Mouse (Mus musculus): ENCODE measurements around the gene Rexo5. TPM values are rescaled to one million over a fixed set of nuclear protein-coding genes. Genes with fewer than 3 reads are reported as not detected.
A peak's percentile ranks its signal among the peaks of the same experiment; 100 is the strongest.

The Rexo5 gene
- polyA plus RNA-seq, 2 experiments = 6.8 to 14.6 TPM

GRCm38 (mm10) chr7:119769895-119770294 is 23.9 kb upstream of the Rexo5 start:
- no peak overlapping the region for H3K27ac ChIP-seq
- WGBS (ENCODE audit: insufficient replicate concordance) = 78% methylated on average over 8 of the region's 8 CpGs

DNA sequence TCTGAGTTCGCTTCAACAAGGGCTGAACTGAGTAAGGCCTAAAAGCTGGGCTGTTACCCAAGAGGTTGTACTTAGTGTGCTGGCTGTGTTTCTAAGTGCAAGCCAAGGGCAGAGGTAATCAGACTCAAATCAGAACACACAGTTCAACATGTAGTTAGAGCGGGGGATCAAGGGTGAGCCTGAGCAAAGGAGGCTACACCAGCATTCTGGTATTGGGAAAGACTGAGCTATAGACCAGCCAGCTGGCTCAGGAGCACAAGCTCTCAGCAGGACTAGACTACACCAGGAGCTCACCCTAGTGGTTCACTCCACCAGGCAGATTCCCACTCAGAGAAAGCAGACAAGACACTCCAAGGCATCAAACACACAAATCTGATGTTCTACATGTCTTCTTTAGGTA is 10.4 kb upstream of the Rexo5 start:
- Histone ChIP-seq H3K27ac (no peak overlapping the region), H3K9ac (replicated peaks) (no peak overlapping the region), H3K36me3 (replicated peaks; ENCODE audit: control insufficient read depth, insufficient read depth, low read depth) (peaks cover 21% of the 10 kb centered on the region), H3K27me3 (ENCODE audit: control insufficient read depth, insufficient read depth, low read length) (no peaks in the 10 kb centered on the region), H3K4me3 (ENCODE audit: insufficient read depth in 1 of 2, low read depth in 2 of 2, low read length in 2 of 2) (no peak overlapping the region), H3K4me2 (ENCODE audit: low read depth) (no peak overlapping the region), H3K9me3 (ENCODE audit: control insufficient read depth, low read length) (no peaks in the 10 kb centered on the region), H3K4me1 (replicated peaks; ENCODE audit: control insufficient read depth in 2 of 2, insufficient read depth in 2 of 2, low read length in 1 of 2) (peaks cover 3 to 14% of the 10 kb centered on the region in 2 experiments; a peak in 3 of 4 replicates)
- TF ChIP-seq CTCF (IDR thresholded peaks at IDR 0.05; ENCODE audit: low read depth) (peak; percentile 21; the same call in 1 of the 2 replicates), EP300 (IDR thresholded peaks at IDR 0.05; ENCODE audit: low read depth) (no peak)
- DNase-seq (ENCODE audit: low read depth in 3 of 3, low spot score in 3 of 3) = no peak
- 83% methylated on average over 2 of the region's 2 CpGs for WGBS (ENCODE audit: insufficient replicate concordance)
- ATAC-seq (ENCODE audit: insufficient read depth) = peak; percentile 14; the same call in 1 of the 2 replicates

More at GRCm38 (mm10) chr7:119769895-119770294, 23.9 kb upstream of the Rexo5 start:
- Histone ChIP-seq H3K36me3 (replicated peaks; ENCODE audit: control insufficient read depth, insufficient read depth, low read depth) (no peaks in the 10 kb centered on the region), H3K9me3 (ENCODE audit: control insufficient read depth, low read length) (no peaks in the 10 kb centered on the region), H3K27me3 (ENCODE audit: control insufficient read depth, insufficient read depth, low read length) (no peaks in the 10 kb centered on the region), H3K4me2 (ENCODE audit: low read depth) (no peak overlapping the region), H3K4me3 (ENCODE audit: insufficient read depth in 1 of 2, low read depth in 2 of 2, low read length in 2 of 2) (no peak overlapping the region), H3K4me1 (replicated peaks; ENCODE audit: control insufficient read depth in 2 of 2, insufficient read depth in 2 of 2, low read length in 1 of 2) (no peaks in the 10 kb centered on the region), H3K9ac (replicated peaks) (no peak overlapping the region)
- TF ChIP-seq EP300 (IDR thresholded peaks at IDR 0.05; ENCODE audit: low read depth) (no peak), CTCF (IDR thresholded peaks at IDR 0.05; ENCODE audit: low read depth) (no peak)
- ATAC-seq (ENCODE audit: insufficient read depth) (no peak), DNase-seq (ENCODE audit: low read depth in 3 of 3, low spot score in 3 of 3) (no peak)

DNA sequence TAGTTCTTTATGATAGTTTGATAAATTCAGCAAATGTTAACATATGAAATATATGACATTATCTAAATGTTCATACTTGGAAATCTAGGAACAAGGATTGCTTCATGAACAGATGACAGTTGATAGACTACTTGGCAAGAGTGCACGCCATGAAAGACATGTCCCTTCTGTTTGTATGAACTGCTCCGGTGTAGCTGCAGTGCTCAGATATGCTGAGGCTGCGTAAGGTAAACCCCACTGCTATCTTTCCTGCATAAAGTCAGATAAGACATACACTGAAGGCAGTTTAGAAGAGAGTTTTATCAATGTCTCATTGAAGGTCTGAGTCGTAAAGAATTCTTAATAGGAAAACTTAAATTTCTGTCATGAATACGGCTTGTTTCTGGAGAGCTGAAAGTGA is 8.9 kb upstream of the Rexo5 start:
- DNase-seq (ENCODE audit: low read depth in 3 of 3, low spot score in 3 of 3) (peak; percentile 64 to 71 (median 68)), ATAC-seq (ENCODE audit: insufficient read depth) (peak; percentile 97)
- Histone ChIP-seq H3K27me3 (ENCODE audit: control insufficient read depth, insufficient read depth, low read length) (no peaks in the 10 kb centered on the region), H3K4me2 (ENCODE audit: low read depth) (peak overlapping the region; percentile 46), H3K9me3 (ENCODE audit: control insufficient read depth, low read length) (no peaks in the 10 kb centered on the region), H3K4me3 (ENCODE audit: insufficient read depth in 1 of 2, low read depth in 2 of 2, low read length in 2 of 2) (no peak overlapping the region), H3K9ac (replicated peaks) (peak overlapping the region; percentile 13; the same call in 1 of the 2 replicates), H3K4me1 (replicated peaks; ENCODE audit: control insufficient read depth in 2 of 2, insufficient read depth in 2 of 2, low read length in 1 of 2) (peaks cover 3 to 14% of the 10 kb centered on the region in 2 experiments; a peak in 3 of 4 replicates), H3K27ac (peak overlapping the region; percentile 56), H3K36me3 (replicated peaks; ENCODE audit: control insufficient read depth, insufficient read depth, low read depth) (peaks cover 30% of the 10 kb centered on the region)
- no peak for TF ChIP-seq CTCF (IDR thresholded peaks at IDR 0.05; ENCODE audit: low read depth)
- peak; percentile 95 for TF ChIP-seq EP300 (IDR thresholded peaks at IDR 0.05; ENCODE audit: low read depth)
- WGBS (ENCODE audit: insufficient replicate concordance) = 20% methylated on average over 5 of the region's 5 CpGs

DNA sequence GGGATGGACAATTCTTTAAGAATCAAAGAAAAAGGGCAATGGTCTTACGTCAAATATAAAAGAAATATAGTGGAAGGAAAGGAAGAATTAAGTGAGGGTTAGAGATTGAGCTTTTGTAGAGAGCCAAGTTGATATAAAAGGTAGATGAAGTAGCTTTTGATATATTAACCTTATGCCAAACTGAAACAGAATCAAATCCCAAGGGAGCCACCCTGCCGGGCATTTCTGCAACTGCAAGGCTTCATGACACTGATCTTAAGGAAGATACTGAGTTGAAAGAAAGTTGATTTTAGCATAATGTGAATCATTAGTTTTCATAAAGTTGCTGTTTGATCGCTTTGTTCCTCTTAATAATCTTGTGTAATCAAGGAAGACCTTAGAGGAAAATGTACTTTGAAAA is 4.8 kb upstream of the Rexo5 start:
- peaks cover 3 to 16% of the 10 kb centered on the region in 2 experiments; a peak in 3 of 4 replicates for H3K4me1 ChIP-seq (replicated peaks; ENCODE audit: control insufficient read depth in 2 of 2, insufficient read depth in 2 of 2, low read length in 1 of 2)
- no peak overlapping the region for H3K4me2 ChIP-seq (ENCODE audit: low read depth)
- no peak for ATAC-seq (ENCODE audit: insufficient read depth)
- peaks cover 35% of the 10 kb centered on the region for H3K36me3 ChIP-seq (replicated peaks; ENCODE audit: control insufficient read depth, insufficient read depth, low read depth)
- no peaks in the 10 kb centered on the region for H3K27me3 ChIP-seq (ENCODE audit: control insufficient read depth, insufficient read depth, low read length)
- H3K27ac ChIP-seq = no peak overlapping the region
- no peak overlapping the region for H3K9ac ChIP-seq (replicated peaks)
- DNase-seq (ENCODE audit: low read depth in 3 of 3, low spot score in 3 of 3) = no peak
- TF ChIP-seq CTCF (IDR thresholded peaks at IDR 0.05; ENCODE audit: low read depth) (no peak), EP300 (IDR thresholded peaks at IDR 0.05; ENCODE audit: low read depth) (no peak)
- no peak overlapping the region for H3K4me3 ChIP-seq (ENCODE audit: insufficient read depth in 1 of 2, low read depth in 2 of 2, low read length in 2 of 2)
- no peaks in the 10 kb centered on the region for H3K9me3 ChIP-seq (ENCODE audit: control insufficient read depth, low read length)
- 76% methylated on average over 3 of the region's 3 CpGs for WGBS (ENCODE audit: insufficient replicate concordance)

DNA sequence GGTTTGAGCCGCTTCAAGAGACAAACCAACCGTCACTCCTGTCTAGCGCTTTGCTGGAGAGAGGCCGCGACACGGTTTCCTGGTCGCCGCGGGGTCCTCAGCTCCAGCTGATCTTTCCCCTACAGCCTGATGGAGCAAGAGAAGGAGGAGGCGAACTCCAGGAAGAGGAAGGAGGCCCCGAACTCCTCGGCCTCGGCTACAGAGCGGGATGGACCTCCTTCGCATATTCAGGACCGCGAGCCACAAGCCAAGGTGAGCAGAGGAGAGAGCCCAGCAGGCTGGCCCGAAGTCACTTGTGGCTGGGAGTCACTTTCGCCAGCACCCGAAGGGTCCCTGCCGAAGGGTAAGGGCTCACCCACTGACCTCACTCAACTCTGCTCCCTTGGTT is 439 bp downstream of the Rexo5 start:
- no peak for TF ChIP-seq EP300 (IDR thresholded peaks at IDR 0.05; ENCODE audit: low read depth)
- no peak for TF ChIP-seq CTCF (IDR thresholded peaks at IDR 0.05; ENCODE audit: low read depth)
- no peaks in the 10 kb centered on the region for H3K9me3 ChIP-seq (ENCODE audit: control insufficient read depth, low read length)
- peak overlapping the region; percentile 90 for H3K4me2 ChIP-seq (ENCODE audit: low read depth)
- peak overlapping the region; percentile 74 to 98 for H3K4me3 ChIP-seq (ENCODE audit: insufficient read depth in 1 of 2, low read depth in 2 of 2, low read length in 2 of 2)
- peaks cover 0 to 8% of the 10 kb centered on the region in 2 experiments; a peak in 2 of 4 replicates for H3K4me1 ChIP-seq (replicated peaks; ENCODE audit: control insufficient read depth in 2 of 2, insufficient read depth in 2 of 2, low read length in 1 of 2)
- H3K27ac ChIP-seq = peak overlapping the region; percentile 64
- under 1% methylated on average over 21 of the region's 21 CpGs for WGBS (ENCODE audit: insufficient replicate concordance)
- H3K36me3 ChIP-seq (replicated peaks; ENCODE audit: control insufficient read depth, insufficient read depth, low read depth) = peaks cover 10% of the 10 kb centered on the region
- no peaks in the 10 kb centered on the region for H3K27me3 ChIP-seq (ENCODE audit: control insufficient read depth, insufficient read depth, low read length)
- DNase-seq (ENCODE audit: low read depth in 3 of 3, low spot score in 3 of 3) (no peak), ATAC-seq (ENCODE audit: insufficient read depth) (peak; percentile 68)
- peak overlapping the region; percentile 78 for H3K9ac ChIP-seq (replicated peaks)
